In the genomic region with DNA sequence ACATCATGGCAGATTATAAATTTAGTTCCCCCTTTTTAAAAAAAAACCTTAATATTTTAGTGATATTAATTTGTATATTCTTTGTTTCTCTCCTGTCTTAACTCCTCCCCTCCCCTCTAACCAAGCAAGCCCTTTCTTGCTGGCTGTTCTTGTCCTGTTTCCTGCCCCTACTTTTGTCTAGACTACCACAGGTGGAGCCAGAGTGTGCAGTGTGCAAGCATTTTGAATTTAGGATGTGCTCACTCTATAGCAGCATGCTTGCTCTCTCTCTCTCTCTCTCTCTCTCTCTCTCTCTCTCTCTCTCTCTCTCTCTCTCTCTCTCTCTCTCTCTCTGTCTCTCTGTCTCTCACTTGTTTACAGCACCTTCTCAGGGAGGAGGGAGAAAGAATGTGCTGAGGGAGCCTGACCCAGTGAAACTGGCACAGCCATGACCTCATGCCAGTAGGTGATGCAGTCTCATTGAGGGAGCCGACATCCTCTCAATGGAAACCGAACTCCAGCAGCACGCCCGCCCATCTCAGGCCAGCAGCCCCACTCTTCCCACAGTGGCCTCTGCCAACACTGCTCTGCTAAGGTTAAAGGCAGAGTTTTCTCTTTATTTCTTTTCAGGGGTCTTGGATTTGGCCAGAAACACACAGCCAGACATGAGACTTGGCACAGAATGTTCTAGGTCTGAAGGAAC, we compare ENCODE assay signal across 12 mouse cellular contexts. TPM values are rescaled to one million over a fixed set of nuclear protein-coding genes. Genes with fewer than 3 reads are reported as not detected.
A peak's percentile ranks its signal among the peaks of the same experiment; 100 is the strongest.
DNase-seq lines count a peak whose midpoint lies in the region; ATAC-seq and TF ChIP-seq lines count a peak whose summit lies in the region.
"Had no signal": no experiment of that assay in that cellular context is flagged by ENCODE, and none has a peak within 500 bp of the region (broad histone marks: within the 10 kb centered on the region; RNA-seq: fewer than 3 reads in every experiment).

No protein-coding gene starts in this region.

- peak; percentile 53 to 54 for DNase-seq in right cerebral cortex, postnatal 10 days (ENCODE audit: low spot score in 2 of 2)
- no peak for DNase-seq in right cerebral cortex, adult 2 months (ENCODE audit: low spot score in 2 of 2)
- DNase-seq in hindbrain, postnatal 0 days (ENCODE audit: low spot score) = peak; percentile 73
- DNase-seq in heart, postnatal 10 days = no peak
- DNase-seq in lung, adult 2 months = no peak
- no peak for DNase-seq in kidney, postnatal 14 days
- DNase-seq: thymus, adult 2 months had no signal

- no peak overlapping the region for H3K27ac ChIP-seq in cortical plate, adult 2 months (ENCODE audit: insufficient read depth, low read length)
- peak overlapping the region; percentile 60; the same call in 1 of the 2 replicates for H3K27ac ChIP-seq in hindbrain, postnatal 0 days
- no peak overlapping the region for H3K27ac ChIP-seq in intestine, embryonic 16.5 days (ENCODE audit: low read length)
- H3K27ac ChIP-seq: heart, embryonic 15.5 days; limb, embryonic 15.5 days had no signal

- WGBS in hindbrain, postnatal 0 days = 8% methylated on average over 4 of the region's 4 CpGs
- 53% methylated on average over 4 of the region's 4 CpGs for WGBS in intestine, embryonic 16.5 days
- WGBS in lung, adult 2 months = 51% methylated on average over 4 of the region's 4 CpGs

- peak overlapping the region; percentile 67 for H3K4me2 ChIP-seq in hindbrain, postnatal 0 days (ENCODE audit: low read depth, low read length)
- H3K4me2 ChIP-seq in intestine, embryonic 16.5 days (ENCODE audit: low read depth, low read length) = no peak overlapping the region
- H3K4me2 ChIP-seq: heart, embryonic 15.5 days; limb, embryonic 15.5 days had no signal

- no peak for TF ChIP-seq POLR2A in cortical plate, adult 2 months (IDR thresholded peaks at IDR 0.05; ENCODE audit: extremely low read depth, insufficient read depth, low read length)
- no peak for TF ChIP-seq POLR2A in lung, adult 2 months (IDR thresholded peaks at IDR 0.05; ENCODE audit: borderline replicate concordance, extremely low read depth, low read depth, low read length)

- ATAC-seq in hindbrain, postnatal 0 days = peak; percentile 38
- no peak for ATAC-seq in intestine, embryonic 16.5 days

- TF ChIP-seq CTCF in cortical plate, adult 2 months (IDR thresholded peaks at IDR 0.05; ENCODE audit: extremely low read depth, insufficient read depth, low read length) = peak; percentile 11; the same call in 1 of the 2 replicates
- TF ChIP-seq CTCF in hindbrain, postnatal 0 days (IDR thresholded peaks at IDR 0.05; ENCODE audit: low read depth) = peak; percentile 56
- TF ChIP-seq CTCF in lung, adult 2 months (IDR thresholded peaks at IDR 0.05; ENCODE audit: insufficient read depth, low read length) = no peak

- no peaks in the 10 kb centered on the region for H3K36me3 ChIP-seq in hindbrain, postnatal 0 days (ENCODE audit: insufficient read depth, low read length)
- no peaks in the 10 kb centered on the region for H3K36me3 ChIP-seq in intestine, embryonic 16.5 days (ENCODE audit: control insufficient read depth, insufficient read depth, low read length)
- H3K36me3 ChIP-seq: heart, embryonic 15.5 days; limb, embryonic 15.5 days had no signal

- peaks cover 5% of the 10 kb centered on the region; the same call in 1 of the 2 replicates for H3K4me1 ChIP-seq in cortical plate, adult 2 months (ENCODE audit: control insufficient read depth, insufficient read depth, low read length)
- peaks cover 12% of the 10 kb centered on the region for H3K4me1 ChIP-seq in hindbrain, postnatal 0 days (ENCODE audit: insufficient read depth, low read length)
- peaks cover 7% of the 10 kb centered on the region; the same call in 1 of the 2 replicates for H3K4me1 ChIP-seq in intestine, embryonic 16.5 days (ENCODE audit: control insufficient read depth, insufficient read depth, low read length)
- H3K4me1 ChIP-seq in lung, adult 2 months (ENCODE audit: control insufficient read depth, insufficient read depth, low read length) = no peaks in the 10 kb centered on the region

- H3K27me3 ChIP-seq in hindbrain, postnatal 0 days (ENCODE audit: insufficient read depth, low read length) = no peaks in the 10 kb centered on the region
- H3K27me3 ChIP-seq in intestine, embryonic 16.5 days (replicated peaks; ENCODE audit: control insufficient read depth, insufficient read depth, low read length) = no peaks in the 10 kb centered on the region

- H3K9ac ChIP-seq in hindbrain, postnatal 0 days (replicated peaks; ENCODE audit: low read length) = no peak overlapping the region
- no peak overlapping the region for H3K9ac ChIP-seq in intestine, embryonic 16.5 days (ENCODE audit: low read depth, low read length)
- H3K9ac ChIP-seq: heart, embryonic 15.5 days; limb, embryonic 15.5 days had no signal

- no peaks in the 10 kb centered on the region for H3K9me3 ChIP-seq in hindbrain, postnatal 0 days (ENCODE audit: low read length)
- no peaks in the 10 kb centered on the region for H3K9me3 ChIP-seq in intestine, embryonic 16.5 days (ENCODE audit: control insufficient read depth, low read length)
- H3K9me3 ChIP-seq: heart, embryonic 15.5 days; limb, embryonic 15.5 days had no signal

- peak overlapping the region; percentile 65; the same call in 1 of the 2 replicates for H3K4me3 ChIP-seq in cortical plate, adult 2 months (ENCODE audit: insufficient read depth, low read length)
- H3K4me3 ChIP-seq in hindbrain, postnatal 0 days (ENCODE audit: low read length) = peak overlapping the region; percentile 70
- H3K4me3 ChIP-seq in intestine, embryonic 16.5 days (ENCODE audit: low read length) = no peak overlapping the region
- no peak overlapping the region for H3K4me3 ChIP-seq in lung, adult 2 months (replicated peaks; ENCODE audit: extremely low read depth, low read depth, low read length)
- H3K4me3 ChIP-seq: heart, embryonic 15.5 days; limb, embryonic 15.5 days; megakaryocyte, embryonic 14.5 days had no signal

- intact Hi-C loops in heart, postnatal 10 days (cut with DNase I) = no loop called here

RNA-seq across cellular contexts. Expression of a gene that starts 2.6 kb away (rescaled TPM):
- 477 and 479 TPM in 2 replicates for polyA plus RNA-seq in cortical plate, adult 2 months (2012; rRNA removed)
- 1,090 and 1,101 TPM in 2 replicates for total RNA-seq in hindbrain, postnatal 0 days (2014; rRNA removed)
- 278 and 289 TPM in 2 replicates for polyA plus RNA-seq in hindbrain, postnatal 0 days (2015; fragmentation: Nextera tagmentation; extraction: Ambion mirVana)
- polyA plus RNA-seq in intestine, embryonic 16.5 days (2015; fragmentation: Nextera tagmentation; extraction: Ambion mirVana) = 8.6 and 9.5 TPM in 2 replicates
- 1 to 10 TPM; 5.5 to 5.8 TPM for total RNA-seq in heart, postnatal 10 days (2021)
- polyA plus RNA-seq in lung, adult 2 months (2012; rRNA removed) = 5.4 and 8.7 TPM in 2 replicates

Comparison
In these comparisons a context has a peak if more than half of its experiments do, and no peak if none do; other contexts are left out.
1. DNase-seq: peak in right cerebral cortex, postnatal 10 days (2 of 2) and hindbrain, postnatal 0 days (single experiment); none in right cerebral cortex, adult 2 months (0 of 2), heart, postnatal 10 days (0 of 2), lung, adult 2 months (single experiment) and kidney, postnatal 14 days (single experiment).
2. H3K4me3 ChIP-seq: peak in cortical plate, adult 2 months (single experiment) and hindbrain, postnatal 0 days (single experiment); none in intestine, embryonic 16.5 days (single experiment) and lung, adult 2 months (single experiment).
3. RNA of a gene that starts 2.6 kb away (polyA plus RNA-seq): 477 to 479 TPM in cortical plate, adult 2 months and 278 to 289 TPM in hindbrain, postnatal 0 days; 8.6 to 9.5 TPM in intestine, embryonic 16.5 days and 5.4 to 8.7 TPM in lung, adult 2 months; every median in the first group is over 10 times any median in the second.